Mouse (Mus musculus): ENCODE measurements around the gene Scgb1b30.

GRCm38 (mm10) chr7:34109190-34109589, 14.0 kb downstream of the Scgb1b30 start:
- TF ChIP-seq CTCF (IDR thresholded peaks at IDR 0.05; ENCODE audit: control insufficient read depth, insufficient read depth, low read length) (no peak), POLR2A (IDR thresholded peaks at IDR 0.05; ENCODE audit: borderline replicate concordance, control insufficient read depth, low read depth, low read length) (no peak)

All from bone marrow, adult 2 months (tissue).